Mouse (Mus musculus): Measurements from ENCODE around the gene BC067074. TPM values are rescaled to one million over a fixed set of nuclear protein-coding genes. Genes with fewer than 3 reads are reported as not detected.
A peak's percentile ranks its signal among the peaks of the same experiment; 100 is the strongest.

The BC067074 gene
- polyA plus RNA-seq, 1 experiment = 5.1 TPM

- Histone ChIP-seq H3K27ac (replicated peaks; ENCODE audit: low read depth, low read length) (no peak overlapping the region), H3K4me3 (ENCODE audit: insufficient read depth, low read depth, low read length) (no peak overlapping the region), H3K4me1 (ENCODE audit: control insufficient read depth, insufficient read depth, insufficient read length, low read length) (no peaks in the 10 kb centered on the region)
Measured at GRCm38 (mm10) chr13:113289760-113290159, 3.2 kb upstream of the BC067074 start.

- no peak overlapping the region for H3K4me3 ChIP-seq (ENCODE audit: insufficient read depth, low read depth, low read length)
- H3K4me1 ChIP-seq (ENCODE audit: control insufficient read depth, insufficient read depth, insufficient read length, low read length) = no peaks in the 10 kb centered on the region
- no peak overlapping the region for H3K27ac ChIP-seq (replicated peaks; ENCODE audit: low read depth, low read length)
Measured at GRCm38 (mm10) chr13:113292001-113292400, 958 bp upstream of the BC067074 start.

- Histone ChIP-seq H3K4me3 (ENCODE audit: insufficient read depth, low read depth, low read length) (peak overlapping the region; percentile 53; the same call in 1 of the 2 replicates), H3K27ac (replicated peaks; ENCODE audit: low read depth, low read length) (no peak overlapping the region), H3K4me1 (ENCODE audit: control insufficient read depth, insufficient read depth, insufficient read length, low read length) (no peaks in the 10 kb centered on the region)
Measured at GRCm38 (mm10) chr13:113293707-113294432, 911 bp downstream of the BC067074 start.

GRCm38 (mm10) chr13:113295817-113296485 is 3.0 kb downstream of the BC067074 start:
- no peak overlapping the region for H3K27ac ChIP-seq (replicated peaks; ENCODE audit: low read depth, low read length)
- H3K4me3 ChIP-seq (ENCODE audit: insufficient read depth, low read depth, low read length) = no peak overlapping the region
- H3K4me1 ChIP-seq (ENCODE audit: control insufficient read depth, insufficient read depth, insufficient read length, low read length) = no peaks in the 10 kb centered on the region

- no peaks in the 10 kb centered on the region for H3K4me1 ChIP-seq (ENCODE audit: control insufficient read depth, insufficient read depth, insufficient read length, low read length)
Measured at GRCm38 (mm10) chr13:113306581-113306980, 13.6 kb downstream of the BC067074 start.

GRCm38 (mm10) chr13:113319588-113319987 is 26.6 kb downstream of the BC067074 start:
- H3K4me1 ChIP-seq (ENCODE audit: control insufficient read depth, insufficient read depth, insufficient read length, low read length) = no peaks in the 10 kb centered on the region
- H3K27ac ChIP-seq (replicated peaks; ENCODE audit: low read depth, low read length) = no peak overlapping the region

More at GRCm38 (mm10) chr13:113306581-113306980, 13.6 kb downstream of the BC067074 start:
- Histone ChIP-seq H3K27ac (replicated peaks; ENCODE audit: low read depth, low read length) (no peak overlapping the region), H3K4me3 (ENCODE audit: insufficient read depth, low read depth, low read length) (no peak overlapping the region)

GRCm38 (mm10) chr13:113321972-113322371 is 29.0 kb downstream of the BC067074 start:
- H3K27ac ChIP-seq (replicated peaks; ENCODE audit: low read depth, low read length) = no peak overlapping the region
- no peak overlapping the region for H3K4me3 ChIP-seq (ENCODE audit: insufficient read depth, low read depth, low read length)
- peaks cover 4% of the 10 kb centered on the region; the same call in 1 of the 2 replicates for H3K4me1 ChIP-seq (ENCODE audit: control insufficient read depth, insufficient read depth, insufficient read length, low read length)

More at GRCm38 (mm10) chr13:113319588-113319987, 26.6 kb downstream of the BC067074 start:
- no peak overlapping the region for H3K4me3 ChIP-seq (ENCODE audit: insufficient read depth, low read depth, low read length)

- peaks cover 4% of the 10 kb centered on the region; the same call in 1 of the 2 replicates for H3K4me1 ChIP-seq (ENCODE audit: control insufficient read depth, insufficient read depth, insufficient read length, low read length)
- H3K27ac ChIP-seq (replicated peaks; ENCODE audit: low read depth, low read length) = no peak overlapping the region
Measured at GRCm38 (mm10) chr13:113324241-113324640, 31.3 kb downstream of the BC067074 start.

GRCm38 (mm10) chr13:113325678-113326077 is 32.7 kb downstream of the BC067074 start:
- Histone ChIP-seq H3K4me3 (ENCODE audit: insufficient read depth, low read depth, low read length) (no peak overlapping the region), H3K27ac (replicated peaks; ENCODE audit: low read depth, low read length) (no peak overlapping the region), H3K4me1 (ENCODE audit: control insufficient read depth, insufficient read depth, insufficient read length, low read length) (peaks cover 4% of the 10 kb centered on the region; the same call in 1 of the 2 replicates)

More at GRCm38 (mm10) chr13:113324241-113324640, 31.3 kb downstream of the BC067074 start:
- no peak overlapping the region for H3K4me3 ChIP-seq (ENCODE audit: insufficient read depth, low read depth, low read length)

- Histone ChIP-seq H3K4me3 (ENCODE audit: insufficient read depth, low read depth, low read length) (no peak overlapping the region), H3K4me1 (ENCODE audit: control insufficient read depth, insufficient read depth, insufficient read length, low read length) (no peaks in the 10 kb centered on the region), H3K27ac (replicated peaks; ENCODE audit: low read depth, low read length) (no peak overlapping the region)
Measured at GRCm38 (mm10) chr13:113332256-113332655, 39.3 kb downstream of the BC067074 start.

GRCm38 (mm10) chr13:113333374-113333773 is 40.4 kb downstream of the BC067074 start:
- H3K4me1 ChIP-seq (ENCODE audit: control insufficient read depth, insufficient read depth, insufficient read length, low read length) = no peaks in the 10 kb centered on the region
- H3K4me3 ChIP-seq (ENCODE audit: insufficient read depth, low read depth, low read length) = no peak overlapping the region
- H3K27ac ChIP-seq (replicated peaks; ENCODE audit: low read depth, low read length) = no peak overlapping the region

GRCm38 (mm10) chr13:113333931-113334330 is 41.0 kb downstream of the BC067074 start:
- Histone ChIP-seq H3K4me3 (ENCODE audit: insufficient read depth, low read depth, low read length) (no peak overlapping the region), H3K4me1 (ENCODE audit: control insufficient read depth, insufficient read depth, insufficient read length, low read length) (no peaks in the 10 kb centered on the region), H3K27ac (replicated peaks; ENCODE audit: low read depth, low read length) (no peak overlapping the region)

GRCm38 (mm10) chr13:113334773-113335172 is 41.8 kb downstream of the BC067074 start:
- no peak overlapping the region for H3K4me3 ChIP-seq (ENCODE audit: insufficient read depth, low read depth, low read length)
- H3K27ac ChIP-seq (replicated peaks; ENCODE audit: low read depth, low read length) = no peak overlapping the region
- H3K4me1 ChIP-seq (ENCODE audit: control insufficient read depth, insufficient read depth, insufficient read length, low read length) = no peaks in the 10 kb centered on the region

- H3K4me3 ChIP-seq (ENCODE audit: insufficient read depth, low read depth, low read length) = no peak overlapping the region
- no peak overlapping the region for H3K27ac ChIP-seq (replicated peaks; ENCODE audit: low read depth, low read length)
- no peaks in the 10 kb centered on the region for H3K4me1 ChIP-seq (ENCODE audit: control insufficient read depth, insufficient read depth, insufficient read length, low read length)
Measured at GRCm38 (mm10) chr13:113337223-113337858, 44.4 kb downstream of the BC067074 start.

- H3K4me3 ChIP-seq (ENCODE audit: insufficient read depth, low read depth, low read length) = no peak overlapping the region
- H3K4me1 ChIP-seq (ENCODE audit: control insufficient read depth, insufficient read depth, insufficient read length, low read length) = no peaks in the 10 kb centered on the region
- no peak overlapping the region for H3K27ac ChIP-seq (replicated peaks; ENCODE audit: low read depth, low read length)
Measured at GRCm38 (mm10) chr13:113340644-113341043, 47.7 kb downstream of the BC067074 start.

Data from brown adipose tissue, adult 24 weeks (tissue).